Mouse (Mus musculus) heart, embryonic 16.5 days (tissue): ENCODE measurements at regions not wholly inside any gene's neighbourhood (a gene's known extent, or its start where the extent isn't known, plus 50 kb on each side); places are given as distances from the start of the nearest gene placed in this dataset. TPM values are rescaled to one million over a fixed set of nuclear protein-coding genes. Genes with fewer than 3 reads are reported as not detected.

Source experiments
- microRNA-seq: library from miRNA; unstranded; fragments of <30 nt; microRNA quantifications from one replicate; pipeline ENCODE4, GENCODE M21; 2017

Small RNA genes in the stretch of these regions (microRNA-seq; reads per million reads assigned to microRNA genes)
- gene Gm27684: not detected
